Mouse (Mus musculus): ENCODE measurements around the gene Slc28a3.

DNA sequence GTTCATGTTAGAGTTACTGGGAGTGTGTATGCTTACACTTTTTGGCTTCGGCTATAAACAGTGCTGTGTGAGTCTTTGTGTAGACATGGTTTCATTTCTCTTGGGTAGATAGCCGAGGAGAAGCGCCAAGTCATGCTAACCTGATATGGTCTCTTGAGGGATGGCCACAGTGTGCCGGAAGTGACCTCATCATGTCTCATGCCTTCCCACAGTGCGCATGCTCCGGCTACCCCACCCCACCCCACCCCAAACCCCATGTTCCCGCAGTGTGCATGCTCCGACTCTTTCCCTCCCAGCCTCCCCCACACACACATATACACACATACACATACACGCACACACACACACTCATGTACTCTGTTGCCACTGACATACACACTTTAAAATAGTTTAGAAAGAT, 90.6 kb downstream of the Slc28a3 start:
- TF ChIP-seq CTCF (IDR thresholded peaks at IDR 0.05; ENCODE audit: extremely low read depth, insufficient read depth, insufficient read length, insufficient replicate concordance) (no peak), POLR2A (IDR thresholded peaks at IDR 0.05; ENCODE audit: low read depth, low read length) (no peak)
